Mouse (Mus musculus) MEL (cell line): ENCODE measurements around the gene Cbfa2t2. TPM values are rescaled to one million over a fixed set of nuclear protein-coding genes. Genes with fewer than 3 reads are reported as not detected.

ENCODE experiments used
- DNase-seq: peaks from one replicate; pipeline ENCODE4 v3.0.0; 2011; ENCODE audit warnings: low read depth, low spot score
- H3K27ac ChIP-seq: 2 replicates; pipeline ENCODE4 v1.5.1; 2012; ENCODE audit warnings: low read depth, mild to moderate bottlenecking, control low read depth, low read length, moderate library complexity; ENCODE audit not compliant: control insufficient read depth
- H3K27me3 ChIP-seq, 2 experiments: fragments of 150-350 bp in 1 of 2; sonication (generic) in 1 of 2; 2 replicates each; pipeline ENCODE4 v1.6.1; 2012; ENCODE audit warnings: low read length in 2 of 2, mild to moderate bottlenecking in 2 of 2, improper control_type of control experiment in 1 of 2, moderate library complexity in 1 of 2; ENCODE audit not compliant: insufficient read depth in 2 of 2, control insufficient read depth in 1 of 2
- H3K36me3 ChIP-seq, 2 experiments: 2 replicates each; pipeline ENCODE4 v1.6.1; 2012 to 2014; ENCODE audit warnings: low read length in 2 of 2, improper control_type of control experiment in 1 of 2, inconsistent platforms in 1 of 2, mild to moderate bottlenecking in 1 of 2; ENCODE audit not compliant: insufficient read depth in 2 of 2, control insufficient read depth in 1 of 2
- H3K4me1 ChIP-seq, 2 experiments: fragments of 150-350 bp in 1 of 2; sonication (generic) in 1 of 2; 2 replicates each; pipeline ENCODE4 v1.6.1; 2012; ENCODE audit warnings: low read length in 2 of 2, improper control_type of control experiment in 1 of 2, mild to moderate bottlenecking in 1 of 2; ENCODE audit not compliant: insufficient read depth in 2 of 2, control insufficient read depth in 1 of 2
- H3K4me3 ChIP-seq, 2 experiments: fragments of 150-350 bp in 1 of 2; sonication (generic) in 1 of 2; 2 replicates each; pipeline ENCODE4 v1.5.1; 2012; ENCODE audit warnings: low read depth in 2 of 2, low read length in 2 of 2, mild to moderate bottlenecking in 2 of 2, moderate library complexity in 2 of 2, control low read depth in 1 of 2, improper control_type of control experiment in 1 of 2; ENCODE audit not compliant: control insufficient read depth in 1 of 2, insufficient read depth in 1 of 2
- H3K79me2 ChIP-seq: 2 replicates; pipeline ENCODE4 v1.6.1; 2012; ENCODE audit warnings: mild to moderate bottlenecking, low read length, moderate library complexity; ENCODE audit not compliant: control insufficient read depth, poor library complexity, insufficient read depth
- H3K9ac ChIP-seq: 2 replicates; pipeline ENCODE4 v1.6.1; 2012; ENCODE audit warnings: low read depth, mild to moderate bottlenecking, control low read depth, low read length, moderate library complexity; ENCODE audit not compliant: control insufficient read depth, poor library complexity, severe bottlenecking
- H3K9me3 ChIP-seq: fragments of 150-350 bp; sonication (generic); replicated peaks from 2 replicates; pipeline ENCODE4 v1.6.1; 2012; ENCODE audit warnings: mild to moderate bottlenecking, low read length, improper control_type of control experiment, moderate library complexity; ENCODE audit not compliant: insufficient read depth
- CHD1 ChIP-seq: IDR thresholded peaks from 2 replicates; pipeline ENCODE4 v1.6.1; 2012; ENCODE audit warnings: low read depth, mild to moderate bottlenecking, inconsistent platforms, low read length, improper control_type of control experiment
- CTCF ChIP-seq, 3 experiments: IDR thresholded peaks in 2 of 3; conservative IDR thresholded peaks in 1 of 3; 2 replicates each; pipeline ENCODE4 v1.5.1; 2011 to 2012; ENCODE audit warnings: low read length in 3 of 3, low read depth in 2 of 3, mild to moderate bottlenecking in 2 of 3, improper control_type of control experiment in 1 of 3, inconsistent platforms in 1 of 3, mixed read lengths in 1 of 3, moderate library complexity in 1 of 3; ENCODE audit not compliant: control insufficient read depth in 1 of 3, insufficient read depth in 1 of 3, poor library complexity in 1 of 3, severe bottlenecking in 1 of 3
- E2F4 ChIP-seq: IDR thresholded peaks from 2 replicates; pipeline ENCODE4 v1.6.1; 2011; ENCODE audit warnings: low read depth, low read length, improper control_type of control experiment, borderline replicate concordance
- ELF1 ChIP-seq: IDR thresholded peaks from 2 replicates; pipeline ENCODE4 v1.6.1; 2014; ENCODE audit warnings: low read depth, mild to moderate bottlenecking, inconsistent platforms, low read length, improper control_type of control experiment, moderate library complexity
- EP300 ChIP-seq, 2 experiments: IDR thresholded peaks; 2 replicates each; pipeline ENCODE4 v1.6.1; 2011; ENCODE audit warnings: improper control_type of control experiment in 2 of 2, low read length in 2 of 2, low read depth in 1 of 2, mild to moderate bottlenecking in 1 of 2
- ETS1 ChIP-seq: IDR thresholded peaks from 2 replicates; pipeline ENCODE4 v1.6.1; 2012; ENCODE audit warnings: low read depth, mild to moderate bottlenecking, inconsistent platforms, low read length, improper control_type of control experiment, moderate library complexity
- GABPA ChIP-seq: IDR thresholded peaks from 2 replicates; pipeline ENCODE4 v1.6.1; 2012; ENCODE audit warnings: low read depth, mild to moderate bottlenecking, inconsistent platforms, low read length, improper control_type of control experiment, moderate library complexity
- HCFC1 ChIP-seq: IDR thresholded peaks from 2 replicates; pipeline ENCODE4 v1.6.1; 2012; ENCODE audit warnings: low read depth, mild to moderate bottlenecking, inconsistent platforms, low read length, improper control_type of control experiment, moderate library complexity
- JUND ChIP-seq: IDR thresholded peaks from 2 replicates; pipeline ENCODE4 v1.6.1; 2011; ENCODE audit warnings: low read depth, mild to moderate bottlenecking, improper control_type of control experiment, low read length
- MAX ChIP-seq: IDR thresholded peaks from 2 replicates; pipeline ENCODE4 v1.6.1; 2011; ENCODE audit warnings: low read length, improper control_type of control experiment
- MAZ ChIP-seq: IDR thresholded peaks from 2 replicates; pipeline ENCODE4 v1.6.1; 2012; ENCODE audit warnings: low read depth, mild to moderate bottlenecking, inconsistent platforms, low read length, improper control_type of control experiment
- MEF2A ChIP-seq: IDR thresholded peaks from 2 replicates; pipeline ENCODE4 v1.6.1; 2014; ENCODE audit warnings: low read depth, mild to moderate bottlenecking, inconsistent platforms, low read length, improper control_type of control experiment; ENCODE audit not compliant: poor library complexity, insufficient replicate concordance, severe bottlenecking; ENCODE audit errors: extremely low read depth
- MXI1 ChIP-seq: IDR thresholded peaks from 2 replicates; pipeline ENCODE4 v1.6.1; 2011; ENCODE audit warnings: mild to moderate bottlenecking, low read depth, low read length, improper control_type of control experiment
- MYB ChIP-seq: IDR thresholded peaks from 2 replicates; pipeline ENCODE4 v1.6.1; 2011; ENCODE audit warnings: mild to moderate bottlenecking, low read depth, low read length, improper control_type of control experiment
- MYC ChIP-seq: IDR thresholded peaks from 2 replicates; pipeline ENCODE4 v1.6.1; 2011; ENCODE audit warnings: low read depth, mild to moderate bottlenecking, low read length, improper control_type of control experiment, moderate library complexity
- POLR2A ChIP-seq, 2 experiments: IDR thresholded peaks; 2 replicates each; pipeline ENCODE4 v1.6.1; 2011 to 2012; ENCODE audit warnings: low read length in 2 of 2, mild to moderate bottlenecking in 2 of 2, control low read depth in 1 of 2, improper control_type of control experiment in 1 of 2, low read depth in 1 of 2, moderate library complexity in 1 of 2; ENCODE audit not compliant: control insufficient read depth in 1 of 2, insufficient read depth in 1 of 2, poor library complexity in 1 of 2
- RAD21 ChIP-seq: IDR thresholded peaks from 2 replicates; pipeline ENCODE4 v1.6.1; 2011; ENCODE audit warnings: mild to moderate bottlenecking, low read depth, low read length, improper control_type of control experiment
- SMC3 ChIP-seq: IDR thresholded peaks from 2 replicates; pipeline ENCODE4 v1.6.1; 2011; ENCODE audit warnings: low read depth, low read length, improper control_type of control experiment
- TAL1 ChIP-seq: IDR thresholded peaks from 2 replicates; pipeline ENCODE4 v1.6.1; 2012; ENCODE audit warnings: mild to moderate bottlenecking, inconsistent platforms, low read length, moderate library complexity, mixed read lengths
- TCF12 ChIP-seq: IDR thresholded peaks from 2 replicates; pipeline ENCODE4 v1.6.1; 2014; ENCODE audit warnings: low read depth, mild to moderate bottlenecking, inconsistent platforms, low read length, improper control_type of control experiment, moderate library complexity
- ZKSCAN1 ChIP-seq: IDR thresholded peaks from 2 replicates; pipeline ENCODE4 v1.6.1; 2012; ENCODE audit warnings: low read depth, mild to moderate bottlenecking, inconsistent platforms, low read length, improper control_type of control experiment, moderate library complexity
- ZNF384 ChIP-seq: IDR thresholded peaks from 2 replicates; pipeline ENCODE4 v1.6.1; 2012; ENCODE audit warnings: low read depth, mild to moderate bottlenecking, inconsistent platforms, low read length, improper control_type of control experiment
- polyA plus RNA-seq, 2 experiments: library from polyadenylated mRNA; stranded (reverse) in 1 of 2; unstranded in 1 of 2; fragments of >175 nt in 1 of 2; fragments of >200 nt in 1 of 2; gene quantifications; 2 replicates each; pipeline versions ENCODE4 v1.2.1 to v1.2.4; 2012; ENCODE audit warnings: low replicate concordance in 2 of 2, low read depth in 1 of 2; ENCODE audit not compliant: insufficient read length in 2 of 2, insufficient read depth in 1 of 2, missing spikeins in 1 of 2
- total RNA-seq: library from RNA; depleted of rRNA; stranded (reverse); fragments of 300-350 nt; gene quantifications from 2 replicates; pipeline ENCODE4 v1.2.3, GENCODE M21; 2012

Cbfa2t2 gene
- total and polyA plus RNA-seq, 3 experiments, result 5.9 to 23.1 TPM; not detected in 1

DNA sequence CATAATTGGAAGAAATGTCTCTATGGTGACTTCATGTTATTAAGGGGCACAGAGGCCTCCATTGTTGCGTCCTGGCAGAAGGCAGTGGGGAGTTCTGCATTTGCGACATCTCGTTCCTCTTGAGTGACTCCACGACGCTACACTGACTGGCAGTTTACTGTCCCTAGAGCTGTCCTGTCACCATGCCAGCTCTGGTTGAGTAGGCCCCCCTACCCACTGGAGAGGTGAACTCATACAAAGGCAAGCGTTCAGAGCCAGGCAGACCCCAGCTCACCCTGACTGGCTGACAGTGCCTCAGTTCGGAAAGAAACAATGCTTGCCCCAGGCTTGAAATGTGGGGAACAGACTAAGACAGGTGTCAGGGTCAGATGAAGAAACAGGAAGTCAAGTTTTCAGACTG lies 138.0 kb downstream of the Cbfa2t2 start:
- TF ChIP-seq TAL1 (peak; percentile 42), EP300 (IDR thresholded peaks at IDR 0.05; ENCODE audit: low read depth in 1 of 2, low read length in 2 of 2) (no peak)

DNA sequence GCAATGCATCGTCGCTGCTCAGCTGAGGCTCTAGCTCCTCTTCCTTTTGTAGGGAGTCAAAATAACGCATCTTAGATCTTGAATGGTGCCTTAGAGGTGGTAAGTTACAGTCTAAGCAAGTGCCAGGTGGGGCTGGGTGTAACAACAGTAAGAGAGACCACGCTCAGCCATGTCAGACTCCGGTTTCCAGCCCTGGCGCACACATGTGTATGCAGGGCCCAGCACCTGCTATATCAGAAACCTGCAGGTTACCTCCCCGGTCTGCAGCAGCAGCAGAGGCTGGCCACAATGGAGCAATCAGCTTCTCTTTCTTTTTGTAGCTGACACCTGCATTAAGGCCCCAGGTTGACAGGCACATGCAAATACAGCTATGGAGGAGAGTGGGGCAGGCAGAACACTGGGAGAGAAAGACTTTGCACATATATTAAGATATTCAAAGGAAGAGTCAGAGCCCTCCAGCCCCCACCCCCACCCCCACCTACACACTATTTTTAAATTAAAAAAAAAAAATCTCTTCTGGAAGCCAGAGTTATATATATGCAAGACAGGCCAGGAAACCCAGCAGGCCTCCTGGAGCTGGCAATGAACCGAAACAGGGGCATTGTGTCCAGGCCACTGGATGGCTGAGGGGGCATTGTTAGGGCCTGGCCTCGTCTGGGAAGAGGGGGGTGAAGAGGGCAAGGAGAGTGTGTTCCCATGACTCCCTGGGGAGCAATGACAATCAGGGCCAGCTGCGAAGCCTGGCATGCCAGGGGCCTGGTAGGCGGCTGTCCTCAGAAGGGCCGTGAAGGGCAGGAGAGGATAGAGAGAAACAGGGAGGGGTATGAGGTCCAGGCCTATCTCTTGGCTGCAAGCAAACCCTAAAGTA lies 140.8 kb downstream of the Cbfa2t2 start:
- TF ChIP-seq MYC, result no peak
- no peak for TF ChIP-seq MAZ
- TF ChIP-seq MYB, result no peak
- no peak for TF ChIP-seq MEF2A
- TF ChIP-seq GABPA, result no peak
- TF ChIP-seq ZNF384, result no peak
- TF ChIP-seq MXI1, result no peak
- TF ChIP-seq HCFC1, result no peak
- no peak for TF ChIP-seq CHD1
- Histone ChIP-seq H3K27ac (no peak overlapping the region), H3K4me1 (no peaks in the 10 kb centered on the region; a peak in 1 of 4 replicates), H3K9ac (no peak overlapping the region), H3K79me2 (no peaks in the 10 kb centered on the region), H3K4me3 (no peak overlapping the region), H3K9me3 (no peaks in the 10 kb centered on the region), H3K27me3 (no peaks in the 10 kb centered on the region), H3K36me3 (no peaks in the 10 kb centered on the region)
- no peak for DNase-seq

More for the DNA sequence above, 138.0 kb downstream of the Cbfa2t2 start:
- Histone ChIP-seq H3K4me1 (peaks cover 0 to 11% of the 10 kb centered on the region in 2 experiments; a peak in 2 of 4 replicates), H3K9ac (no peak overlapping the region), H3K4me3 (no peak overlapping the region), H3K79me2 (peaks cover 3% of the 10 kb centered on the region; the same call in 1 of the 2 replicates), H3K27ac (no peak overlapping the region), H3K36me3 (peaks cover 0 to 10% of the 10 kb centered on the region in 2 experiments; a peak in 2 of 4 replicates), H3K27me3 (no peaks in the 10 kb centered on the region), H3K9me3 (no peaks in the 10 kb centered on the region)
- peak; percentile 47 for DNase-seq

DNA sequence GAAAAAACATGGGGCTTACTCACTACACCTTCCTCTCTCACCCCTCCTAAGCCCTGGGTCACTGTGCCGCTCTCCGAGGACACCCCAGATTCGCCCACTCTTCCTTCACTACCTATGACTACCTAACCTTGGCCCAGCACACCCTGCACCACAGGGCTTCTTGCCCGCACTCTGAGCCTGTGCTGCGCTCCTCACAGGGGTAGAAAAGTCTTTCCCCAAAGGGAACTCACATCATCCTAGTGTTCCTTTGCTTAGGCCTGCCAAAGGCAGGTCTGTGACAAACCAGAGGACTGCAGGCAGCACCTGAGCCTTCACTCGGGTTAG lies 141.4 kb downstream of the Cbfa2t2 start:
- H3K9ac ChIP-seq, result no peak overlapping the region
- no peak for DNase-seq

More for the DNA sequence above, 141.4 kb downstream of the Cbfa2t2 start:
- Histone ChIP-seq H3K27me3 (no peaks in the 10 kb centered on the region), H3K79me2 (no peaks in the 10 kb centered on the region), H3K36me3 (peaks cover 0 to 1% of the 10 kb centered on the region in 2 experiments; a peak in 2 of 4 replicates), H3K4me3 (no peak overlapping the region), H3K4me1 (peaks cover 0 to 3% of the 10 kb centered on the region in 2 experiments; a peak in 2 of 4 replicates), H3K27ac (no peak overlapping the region), H3K9me3 (no peaks in the 10 kb centered on the region)
- TF ChIP-seq E2F4, result no peak
- no peak for TF ChIP-seq MYB
- no peak for TF ChIP-seq POLR2A (IDR thresholded peaks at IDR 0.05; ENCODE audit: control insufficient read depth in 1 of 2, insufficient read depth in 1 of 2, low read depth in 1 of 2, low read length in 2 of 2, poor library complexity in 1 of 2)
- no peak for TF ChIP-seq TAL1
- no peak for TF ChIP-seq ELF1
- TF ChIP-seq TCF12, result no peak
- no peak for TF ChIP-seq MAX
- TF ChIP-seq MAZ, result no peak
- no peak for TF ChIP-seq CHD1
- TF ChIP-seq ZKSCAN1, result no peak
- no peak for TF ChIP-seq JUND
- no peak for TF ChIP-seq SMC3
- TF ChIP-seq RAD21, result no peak
- no peak for TF ChIP-seq ETS1
- TF ChIP-seq MXI1, result no peak
- TF ChIP-seq CTCF (IDR thresholded peaks at IDR 0.05 in 2 of 3, conservative IDR thresholded peaks at IDR 0.05 in 1 of 3; ENCODE audit: control insufficient read depth in 1 of 3, insufficient read depth in 1 of 3, low read depth in 2 of 3, low read length in 3 of 3, poor library complexity in 1 of 3, severe bottlenecking in 1 of 3), result no peak
